Mouse (Mus musculus) CH12.LX (cell line): ENCODE measurements around the gene Iqgap3. TPM values are rescaled to one million over a fixed set of nuclear protein-coding genes. Genes with fewer than 3 reads are reported as not detected.

Source experiments
- DNase-seq: peaks from one replicate; pipeline ENCODE4 v3.0.0-alpha.2; 2013; ENCODE audit errors: extremely low read depth
- H3K27ac ChIP-seq: 2 replicates; pipeline ENCODE4 v1.5.1; 2012; ENCODE audit warnings: low read depth, mild to moderate bottlenecking, control low read depth, moderate library complexity; ENCODE audit not compliant: insufficient read depth
- H3K27me3 ChIP-seq: replicated peaks from 2 replicates; pipeline ENCODE3; 2012; ENCODE audit warnings: inconsistent platforms
- H3K36me3 ChIP-seq, 2 experiments: replicated peaks in 1 of 2; 2 replicates each; pipeline versions ENCODE3 to v1.6.1; 2012; ENCODE audit warnings: inconsistent platforms in 1 of 2, low read length in 1 of 2, mild to moderate bottlenecking in 1 of 2, mixed read lengths in 1 of 2, moderate library complexity in 1 of 2; ENCODE audit not compliant: control insufficient read depth in 1 of 2, insufficient read depth in 1 of 2
- H3K4me1 ChIP-seq, 2 experiments: 2 replicates each; pipeline ENCODE4 v1.6.1; 2012; ENCODE audit warnings: inconsistent platforms in 1 of 2, moderate library complexity in 1 of 2; ENCODE audit not compliant: insufficient read depth in 2 of 2, control insufficient read depth in 1 of 2
- H3K4me2 ChIP-seq: 2 replicates; pipeline ENCODE4 v1.6.1; 2012; ENCODE audit warnings: low read depth, mild to moderate bottlenecking, control low read depth; ENCODE audit not compliant: poor library complexity, insufficient read depth, severe bottlenecking
- H3K4me3 ChIP-seq, 3 experiments: fragments of 150-350 bp in 1 of 3; sonication (generic) in 1 of 3; replicated peaks in 1 of 3; 2 replicates each; pipeline versions ENCODE3 to v1.5.1; 2011 to 2012; ENCODE audit warnings: low read depth in 2 of 3, low read length in 2 of 3, mild to moderate bottlenecking in 2 of 3, moderate library complexity in 2 of 3, control low read depth in 1 of 3, improper control_type of control experiment in 1 of 3, inconsistent platforms in 1 of 3, mixed read lengths in 1 of 3; ENCODE audit not compliant: poor library complexity in 1 of 3
- H3K79me2 ChIP-seq: replicated peaks from 2 replicates; pipeline ENCODE4 v1.6.1; 2012; ENCODE audit warnings: mild to moderate bottlenecking, moderate library complexity; ENCODE audit not compliant: control insufficient read depth, poor library complexity, insufficient read depth, severe bottlenecking; ENCODE audit errors: extremely low read depth
- H3K9ac ChIP-seq: 2 replicates; pipeline ENCODE4 v1.6.1; 2012; ENCODE audit warnings: low read depth, mild to moderate bottlenecking, control low read depth, moderate library complexity; ENCODE audit not compliant: insufficient read depth
- H3K9me3 ChIP-seq: replicated peaks from 2 replicates; pipeline ENCODE3; 2012; ENCODE audit warnings: low read length, inconsistent platforms, mixed read lengths
- CHD2 ChIP-seq: IDR thresholded peaks from 2 replicates; pipeline ENCODE4 v1.6.1; 2011; ENCODE audit warnings: low read length, improper control_type of control experiment
- CTCF ChIP-seq, 2 experiments: IDR thresholded peaks in 1 of 2; conservative IDR thresholded peaks in 1 of 2; 2 replicates each; pipeline ENCODE4 v1.5.1; 2011 to 2012; ENCODE audit warnings: low read depth in 2 of 2, low read length in 2 of 2, improper control_type of control experiment in 1 of 2, inconsistent platforms in 1 of 2, mild to moderate bottlenecking in 1 of 2, moderate library complexity in 1 of 2
- ETS1 ChIP-seq: conservative IDR thresholded peaks from 2 replicates; pipeline ENCODE4 v1.6.1; 2012; ENCODE audit warnings: low read depth, mild to moderate bottlenecking, inconsistent platforms, low read length, improper control_type of control experiment, moderate library complexity
- HCFC1 ChIP-seq: IDR thresholded peaks from 2 replicates; pipeline ENCODE4 v1.6.1; 2012; ENCODE audit warnings: low read depth, mild to moderate bottlenecking, inconsistent platforms, low read length, improper control_type of control experiment
- JUN ChIP-seq: IDR thresholded peaks from 2 replicates; pipeline ENCODE4 v1.6.1; 2011; ENCODE audit warnings: low read depth, mild to moderate bottlenecking, low read length, improper control_type of control experiment, moderate library complexity; ENCODE audit not compliant: insufficient read depth
- MAFK ChIP-seq: IDR thresholded peaks from 2 replicates; pipeline ENCODE4 v1.6.1; 2011; ENCODE audit warnings: low read length, improper control_type of control experiment; ENCODE audit not compliant: insufficient replicate concordance
- MXI1 ChIP-seq: IDR thresholded peaks from 2 replicates; pipeline ENCODE4 v1.6.1; 2011; ENCODE audit warnings: mild to moderate bottlenecking, low read depth, low read length, improper control_type of control experiment
- MYC ChIP-seq: IDR thresholded peaks from 2 replicates; pipeline ENCODE4 v1.6.1; 2011; ENCODE audit warnings: low read depth, mild to moderate bottlenecking, improper control_type of control experiment, low read length
- POLR2A ChIP-seq: IDR thresholded peaks from 2 replicates; pipeline ENCODE4 v1.6.1; 2011; ENCODE audit warnings: low read depth, mild to moderate bottlenecking, improper control_type of control experiment, low read length
- RCOR1 ChIP-seq: conservative IDR thresholded peaks from 2 replicates; pipeline ENCODE4 v1.6.1; 2012; ENCODE audit warnings: low read depth, mild to moderate bottlenecking, inconsistent platforms, low read length, improper control_type of control experiment
- SIN3A ChIP-seq: IDR thresholded peaks from 2 replicates; pipeline ENCODE4 v1.6.1; 2012; ENCODE audit warnings: low read length, improper control_type of control experiment, inconsistent platforms
- SMC3 ChIP-seq: IDR thresholded peaks from 2 replicates; pipeline ENCODE4 v1.6.1; 2011; ENCODE audit warnings: low read depth, low read length, improper control_type of control experiment
- TBP ChIP-seq: conservative IDR thresholded peaks from 2 replicates; pipeline ENCODE4 v1.6.1; 2011; ENCODE audit warnings: low read depth, low read length, improper control_type of control experiment
- TCF12 ChIP-seq: IDR thresholded peaks from 2 replicates; pipeline ENCODE4 v1.6.1; 2014; ENCODE audit warnings: low read depth, mild to moderate bottlenecking, inconsistent platforms, low read length, improper control_type of control experiment
- UBTF ChIP-seq: IDR thresholded peaks from 2 replicates; pipeline ENCODE4 v1.6.1; 2012; ENCODE audit warnings: low read depth, mild to moderate bottlenecking, inconsistent platforms, low read length, improper control_type of control experiment, moderate library complexity
- ZC3H11A ChIP-seq: IDR thresholded peaks from 2 replicates; pipeline ENCODE4 v1.6.1; 2012; ENCODE audit warnings: low read depth, mild to moderate bottlenecking, inconsistent platforms, low read length, improper control_type of control experiment
- ZNF384 ChIP-seq: IDR thresholded peaks from 2 replicates; pipeline ENCODE4 v1.6.1; 2012; ENCODE audit warnings: low read depth, low read length, improper control_type of control experiment, inconsistent platforms
- dilution Hi-C: fragments of 300-500 bp; cut with MboI; formaldehyde crosslinking; loops from 2 replicates; pipeline ENCODE4 v1.14.3; 2020; ENCODE audit warnings: low sequenced_read_pairs; ENCODE audit not compliant: extremely low pct_unique_long_range_greater_than_20kb, extremely low pct_ligation_motif_present
- in situ Hi-C: fragments of 300-500 bp; cut with MboI; formaldehyde crosslinking; loops from 3 replicates; pipeline ENCODE4 v1.14.3; 2019; ENCODE audit warnings: low sequenced_read_pairs, low pct_ligation_motif_present, low pct_unique_long_range_greater_than_20kb, mixed read lengths
- polyA plus RNA-seq: library from polyadenylated mRNA; unstranded; fragments of >175 nt; gene quantifications from 2 replicates; pipeline ENCODE4 v1.2.1, GENCODE M21; 2012; ENCODE audit warnings: low read depth; ENCODE audit not compliant: insufficient read length
- total RNA-seq, 2 experiments: library from RNA; depleted of rRNA; stranded (reverse); fragments of 300-350 nt in 1 of 2; fragments of >200 nt in 1 of 2; gene quantifications; 2 replicates each; pipeline ENCODE4 v1.2.3; 2012 to 2014

Gene Iqgap3
- total and polyA plus RNA-seq, 3 experiments = 13.0 to 21.9 (median 18.3) TPM

GRCm38 (mm10) chr3:88094126-88094525, 12.4 kb downstream of the Iqgap3 start:
- Histone ChIP-seq H3K9ac (no peak overlapping the region), H3K27ac (no peak overlapping the region), H3K4me1 (peaks cover 0 to 13% of the 10 kb centered on the region in 2 experiments; a peak in 1 of 4 replicates), H3K4me2 (no peak overlapping the region), H3K36me3 (peaks cover 55 to 95% of the 10 kb centered on the region in 2 experiments), H3K4me3 (no peak overlapping the region), H3K9me3 (no peaks in the 10 kb centered on the region), H3K27me3 (no peaks in the 10 kb centered on the region), H3K79me2 (no peaks in the 10 kb centered on the region)
- dilution Hi-C loops = no loop called here
- TF ChIP-seq TBP = no peak
- TF ChIP-seq MAFK = no peak
- TF ChIP-seq UBTF = no peak
- TF ChIP-seq ZNF384 = no peak
- TF ChIP-seq CHD2 = no peak
- in situ Hi-C loops = no loop called here
- no peak for DNase-seq

- no peak overlapping the region for H3K4me2 ChIP-seq
- dilution Hi-C loops = no loop called here
- peaks cover 0 to 13% of the 10 kb centered on the region in 2 experiments; a peak in 1 of 4 replicates for H3K4me1 ChIP-seq
- TF ChIP-seq CTCF (conservative IDR thresholded peaks at IDR 0.05 in 1 of 2, IDR thresholded peaks at IDR 0.05 in 1 of 2; ENCODE audit: low read depth in 2 of 2, low read length in 2 of 2) (no peak), HCFC1 (no peak), ZC3H11A (no peak), ZNF384 (no peak), ETS1 (no peak), MXI1 (no peak), MYC (no peak), RCOR1 (no peak), SIN3A (no peak), JUN (no peak), UBTF (no peak), TCF12 (no peak), SMC3 (no peak), POLR2A (no peak)
- H3K36me3 ChIP-seq = peaks cover 57 to 91% of the 10 kb centered on the region in 2 experiments
- H3K27me3 ChIP-seq = no peaks in the 10 kb centered on the region
- H3K27ac ChIP-seq = no peak overlapping the region
- no peak overlapping the region for H3K4me3 ChIP-seq
- H3K9ac ChIP-seq = no peak overlapping the region
- DNase-seq = no peak
- no peaks in the 10 kb centered on the region for H3K79me2 ChIP-seq
- no peaks in the 10 kb centered on the region for H3K9me3 ChIP-seq
- in situ Hi-C loops = no loop called here
Measured at GRCm38 (mm10) chr3:88097666-88098065, 15.9 kb downstream of the Iqgap3 start.
